Mouse (Mus musculus) yolk sac, embryonic 10.5 days (tissue): Measurements from ENCODE around the gene Kcng4.

Source experiments
- DNase-seq: peaks from one replicate; pipeline ENCODE4 v3.0.0-alpha.2; 2017; ENCODE audit warnings: low spot score

Kcng4 gene

GRCm38 (mm10) chr8:119615096-119615495 is 20.4 kb downstream of the Kcng4 start:
- no peak for DNase-seq

- DNase-seq, result no peak
Measured at GRCm38 (mm10) chr8:119612471-119612870, 23.0 kb downstream of the Kcng4 start, which contains the start of gene Adad2. Gene Adad2 (plus strand): TSS chr8:119612747.

DNA sequence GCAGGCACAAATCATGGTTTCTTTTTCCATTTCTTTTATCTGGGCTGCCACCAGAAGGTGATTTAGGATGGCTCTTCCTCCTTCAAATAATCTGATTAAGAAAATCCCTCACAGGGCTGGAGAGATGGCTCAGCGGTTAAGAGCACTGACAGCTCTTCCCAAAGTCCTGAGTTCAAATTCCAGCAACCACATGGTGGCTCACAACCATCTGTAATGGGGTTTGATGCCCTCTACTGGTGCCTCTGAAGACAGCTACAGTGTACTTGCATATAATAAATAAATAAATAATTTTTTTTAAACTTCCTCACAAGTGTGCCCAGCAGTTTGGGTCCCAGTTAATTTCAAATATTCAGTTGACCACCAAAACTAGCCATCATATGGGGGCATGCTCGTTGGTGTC is 29.3 kb downstream of the Kcng4 start:
- DNase-seq, result no peak

DNA sequence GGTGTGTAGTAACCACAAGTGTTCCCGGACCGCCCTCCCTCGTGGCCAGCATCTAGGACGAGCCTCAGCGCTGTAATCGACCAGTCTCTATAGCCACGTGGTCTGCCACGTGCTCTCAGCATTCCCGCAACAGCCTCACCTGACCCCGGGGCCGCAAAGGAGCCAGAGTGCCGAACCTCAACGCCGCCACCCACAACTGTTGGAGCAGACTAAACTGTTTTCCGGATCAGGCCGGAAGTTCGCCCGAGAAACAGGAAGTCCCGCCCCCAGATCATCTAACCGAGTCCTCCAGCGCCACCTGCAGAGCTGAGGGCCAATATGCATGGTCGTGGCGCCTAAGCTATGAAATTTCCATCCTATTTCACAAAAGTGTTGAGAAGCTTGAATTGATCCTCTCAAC is 30.5 kb downstream of the Kcng4 start, which contains the start of gene Taf1c:
Taf1c (minus strand) TSS at position 227 of the 400 bp plus-strand sequence.
- DNase-seq, result peak; percentile 89

DNA sequence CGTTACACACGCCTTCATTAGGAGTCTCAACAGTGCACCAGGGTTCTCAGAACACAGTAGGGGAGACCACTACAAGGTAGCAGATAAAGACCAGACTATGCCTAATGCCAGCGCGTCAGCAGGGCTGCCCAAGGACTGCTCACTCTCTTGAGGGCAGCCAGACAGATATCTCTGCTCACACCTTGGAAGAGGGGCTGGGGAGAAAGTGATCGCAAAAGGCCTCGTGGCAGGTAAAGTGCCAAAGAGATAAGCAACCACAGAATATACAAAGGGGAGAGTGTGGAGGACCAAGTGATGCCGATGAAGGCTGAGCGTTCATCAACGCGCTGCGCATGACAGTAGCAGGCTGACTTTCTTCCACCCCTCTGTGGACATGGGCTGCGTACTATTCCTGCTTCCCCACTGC is 31.1 kb downstream of the Kcng4 start:
- no peak for DNase-seq

GRCm38 (mm10) chr8:119603771-119604170 is 31.7 kb downstream of the Kcng4 start:
- DNase-seq, result no peak

DNA sequence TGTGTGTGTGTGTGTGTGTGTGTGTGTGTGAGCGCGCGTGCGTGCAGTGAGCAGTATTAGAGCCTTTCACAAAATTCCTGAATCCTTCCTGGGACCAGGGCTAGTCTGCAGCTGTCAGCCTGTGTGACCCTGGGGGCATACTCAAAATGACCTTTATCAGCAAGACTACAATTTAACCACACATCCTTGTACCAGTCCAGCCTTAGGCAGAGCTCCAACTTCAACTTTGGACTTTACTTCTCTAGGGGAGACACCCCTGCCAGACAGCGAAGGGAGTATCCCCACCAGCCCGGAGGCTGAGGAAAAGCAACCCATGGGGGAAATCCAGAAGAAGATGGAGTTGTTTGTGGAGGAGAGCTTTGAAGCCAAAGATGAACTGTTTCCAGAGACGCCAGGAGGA is 44.0 kb downstream of the Kcng4 start:
- peak; percentile 42 for DNase-seq

- no peak for DNase-seq
Measured at GRCm38 (mm10) chr8:119590348-119590747, 45.1 kb downstream of the Kcng4 start.

DNA sequence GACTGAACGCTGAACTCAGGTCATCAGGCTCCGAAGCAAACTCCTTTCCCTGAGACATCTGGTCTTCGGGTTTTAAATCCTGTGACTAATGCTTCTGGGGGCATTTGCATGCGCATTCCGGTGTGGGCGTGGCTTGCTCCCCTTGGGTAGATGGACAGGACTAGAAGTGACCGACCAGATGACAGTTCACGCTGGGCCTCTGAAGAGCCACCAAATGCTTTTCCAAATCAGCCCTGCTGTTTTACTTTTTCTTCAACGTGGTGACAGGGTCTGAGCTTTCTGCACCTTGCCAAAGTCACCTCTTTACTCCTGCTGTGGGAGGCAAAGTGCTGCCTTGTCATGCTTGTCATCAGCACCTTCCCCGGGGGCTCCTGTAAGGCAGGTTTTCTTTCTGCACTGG is 46.6 kb downstream of the Kcng4 start:
- DNase-seq, result no peak

- DNase-seq, result no peak
Measured at GRCm38 (mm10) chr8:119588321-119588720, 47.2 kb downstream of the Kcng4 start.

DNA sequence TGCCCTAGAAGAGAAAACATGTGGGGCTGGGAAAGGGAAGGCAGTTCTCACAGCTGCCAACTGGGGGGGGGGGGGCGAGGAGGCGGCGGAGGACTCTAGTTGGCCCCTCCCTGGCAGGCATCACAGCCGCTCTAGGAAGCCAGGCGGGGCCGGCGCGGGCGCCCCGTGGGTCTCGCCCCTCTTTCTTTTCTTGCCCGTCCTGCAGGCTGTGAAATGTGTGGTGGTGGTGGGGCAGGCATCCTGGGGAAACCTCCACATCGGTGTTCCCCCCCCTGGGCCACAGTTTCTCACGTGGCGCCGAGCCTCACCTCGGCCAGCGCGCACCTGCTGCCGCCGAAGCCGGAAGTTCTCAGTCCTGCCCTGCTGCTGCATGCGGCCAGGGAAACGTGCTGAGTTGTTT is 49.6 kb downstream of the Kcng4 start:
- no peak for DNase-seq

DNA sequence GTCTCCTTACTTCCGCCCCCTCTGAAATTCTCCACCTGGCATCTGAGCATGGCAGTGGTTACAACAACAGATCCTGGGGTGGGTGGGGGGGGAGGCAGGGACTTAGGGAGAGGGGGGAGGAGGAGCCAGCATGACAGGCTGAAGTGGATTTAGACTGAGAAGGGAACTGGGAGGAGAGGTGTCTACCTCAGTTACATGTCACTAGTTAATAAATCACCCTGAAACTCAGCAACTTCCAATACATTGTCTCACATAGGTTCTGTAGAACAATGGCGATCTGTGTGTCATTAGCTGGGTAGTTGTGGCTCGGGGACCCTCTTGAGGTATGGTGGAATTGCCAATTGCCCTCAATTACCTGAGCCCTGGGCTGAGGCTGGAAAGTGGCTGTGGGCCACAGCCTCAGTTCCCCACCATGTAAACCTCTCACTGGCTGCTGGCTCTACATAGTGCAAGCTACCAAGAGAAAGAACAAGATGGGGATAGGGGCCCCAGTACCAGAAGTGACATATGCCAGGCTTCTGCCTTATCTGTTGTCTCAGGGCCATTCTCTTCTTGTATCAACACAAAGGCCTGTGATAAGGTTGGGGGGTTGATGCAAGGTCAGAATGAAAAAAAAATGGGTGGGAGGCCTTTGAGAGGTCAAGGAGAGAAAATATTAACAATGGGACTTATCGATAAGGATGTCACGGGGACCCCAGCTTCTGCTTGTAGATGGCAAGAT is 54.9 kb downstream of the Kcng4 start:
- DNase-seq, result no peak

DNA sequence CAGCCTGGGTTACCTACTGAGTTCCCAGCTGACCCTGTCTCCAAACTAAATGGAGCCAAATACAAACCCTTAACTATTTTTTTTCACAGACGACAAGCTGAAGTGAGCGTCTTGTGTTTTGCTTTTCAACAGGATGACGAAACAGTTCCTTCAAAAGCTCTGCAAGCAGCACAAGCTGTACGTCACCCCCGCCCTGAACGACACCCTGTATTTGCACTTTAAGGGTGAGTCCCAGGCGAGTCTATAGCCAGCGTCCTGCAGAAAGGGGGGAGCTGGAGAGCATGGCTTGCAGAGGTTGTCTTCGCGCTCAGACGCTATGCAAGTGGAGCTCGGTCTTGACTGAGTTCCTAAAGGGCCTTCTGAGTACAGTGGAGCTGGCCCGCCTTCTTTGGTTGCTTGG is 56.4 kb downstream of the Kcng4 start:
- DNase-seq, result no peak

- DNase-seq, result no peak
Measured at GRCm38 (mm10) chr8:119575366-119575726, 60.1 kb downstream of the Kcng4 start.

- peak; percentile 92 for DNase-seq
Measured at GRCm38 (mm10) chr8:119574437-119575365, 60.8 kb downstream of the Kcng4 start, which contains the start of the genes Hsdl1 and Dnaaf1. Gene Hsdl1 (minus strand): TSS chr8:119575183. Gene Dnaaf1 (plus strand): TSS chr8:119575235.
